Mouse (Mus musculus) hindbrain, embryonic 14.5 days (tissue): ENCODE data around the gene Kif1b. TPM values are rescaled to one million over a fixed set of nuclear protein-coding genes. Genes with fewer than 3 reads are reported as not detected.
A peak's percentile ranks its signal among the peaks of the same experiment; 100 is the strongest.

Experiments used
- ATAC-seq: fragments of 200-750 bp; cut with Nextera tagmentation; 2 replicates; pipeline ENCODE4 v1.8.0; 2017; ENCODE audit warnings: moderate number of reproducible peaks, mild to moderate bottlenecking, moderate TSS enrichment, moderate library complexity; ENCODE audit not compliant: low FRiP score
- DNase-seq: peaks from one replicate; pipeline ENCODE4 v3.0.0-alpha.2; 2015; ENCODE audit warnings: low spot score
- H3K27ac ChIP-seq: fragments of 300-500 bp; sonication (generic); 2 replicates; pipeline ENCODE4 v1.5.1; 2014; ENCODE audit warnings: mild to moderate bottlenecking, moderate library complexity
- H3K27me3 ChIP-seq: fragments of 300-500 bp; sonication (generic); 2 replicates; pipeline ENCODE4 v1.6.1; 2014; ENCODE audit warnings: mild to moderate bottlenecking, low read length, mixed read lengths; ENCODE audit not compliant: control insufficient read depth, insufficient read depth
- H3K36me3 ChIP-seq: fragments of 300-500 bp; sonication (generic); replicated peaks from 2 replicates; pipeline ENCODE4 v1.6.1; 2014; ENCODE audit not compliant: control insufficient read depth, insufficient read depth
- H3K4me1 ChIP-seq: fragments of 300-500 bp; sonication (generic); replicated peaks from 2 replicates; pipeline ENCODE4 v1.6.1; 2014; ENCODE audit warnings: antibody characterized with exemption, low read length, mixed read lengths; ENCODE audit not compliant: control insufficient read depth, insufficient read depth
- H3K4me2 ChIP-seq: fragments of 300-500 bp; sonication (generic); replicated peaks from 2 replicates; pipeline ENCODE4 v1.6.1; 2014; ENCODE audit warnings: mild to moderate bottlenecking, moderate library complexity
- H3K4me3 ChIP-seq: fragments of 300-500 bp; sonication (generic); replicated peaks from 2 replicates; pipeline ENCODE4 v1.5.1; 2014; ENCODE audit warnings: mild to moderate bottlenecking, low read length
- H3K9ac ChIP-seq: fragments of 300-500 bp; sonication (generic); 2 replicates; pipeline ENCODE4 v1.6.1; 2014
- H3K9me3 ChIP-seq: fragments of 300-500 bp; sonication (generic); 2 replicates; pipeline ENCODE4 v1.6.1; 2016; ENCODE audit warnings: low read length; ENCODE audit not compliant: control insufficient read depth
- WGBS: fragments of 180-500 bp; shearing (Covaris S2); extraction: QIAGEN DNeasy Blood & Tissue Kit; methylation state at CpG from one replicate; pipeline ENCODE4 v1.1.7; 2014; 5-methylcytosine and 5-hydroxymethylcytosine counted together
- polyA plus RNA-seq: library from polyadenylated mRNA; unstranded; fragments of >200 nt; fragmentation: Nextera tagmentation; extraction: Ambion mirVana; gene quantifications from 2 replicates; pipeline ENCODE4 v1.2.1, GENCODE M21; 2014

The Kif1b gene
- polyA plus RNA-seq, 1 experiment from 2014 or later = 188 TPM

DNA sequence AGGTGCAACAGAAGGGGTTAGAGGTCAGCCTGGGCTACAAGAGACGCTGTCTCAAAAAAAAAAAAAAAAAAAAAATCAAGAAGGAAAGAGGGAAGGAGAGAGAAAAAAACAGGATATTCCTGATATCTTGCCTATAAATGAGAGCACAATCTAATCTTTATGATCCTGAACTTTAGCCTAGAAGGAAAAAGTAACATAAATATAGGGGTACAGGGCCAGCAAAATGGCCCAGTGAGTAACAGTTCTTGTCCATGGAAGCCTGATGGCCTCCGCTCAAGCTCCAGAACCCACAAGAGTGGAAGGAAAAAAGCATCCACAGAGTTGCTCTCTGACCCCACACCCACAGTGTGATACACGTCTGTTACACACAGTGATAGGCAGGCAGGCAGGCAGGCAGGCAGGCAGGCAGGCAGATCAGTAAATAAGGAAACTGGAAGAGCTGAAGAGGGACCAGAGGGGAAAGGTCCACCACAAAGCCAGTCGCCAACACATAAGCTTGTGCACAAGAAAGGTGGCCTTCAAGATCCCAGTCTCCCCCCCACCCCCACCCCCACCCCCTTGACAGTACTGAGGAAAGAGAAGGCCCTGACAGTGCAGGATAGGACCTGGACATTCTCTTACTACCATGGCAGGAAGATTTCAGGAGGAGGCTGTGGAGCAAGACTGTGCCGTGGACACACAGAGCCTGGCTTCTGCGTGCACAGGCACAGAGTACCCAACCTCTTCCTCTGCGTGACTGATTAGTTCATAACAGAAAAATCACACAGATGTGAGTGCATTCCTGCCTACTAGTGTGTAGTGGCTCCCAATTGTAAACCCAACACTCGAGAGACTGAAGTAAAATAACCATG lies 21.0 kb downstream of the Kif1b start:
- WGBS = 75% methylated on average over 8 of the region's 8 CpGs
- no peak overlapping the region for H3K27ac ChIP-seq
- ATAC-seq = no peak

DNA sequence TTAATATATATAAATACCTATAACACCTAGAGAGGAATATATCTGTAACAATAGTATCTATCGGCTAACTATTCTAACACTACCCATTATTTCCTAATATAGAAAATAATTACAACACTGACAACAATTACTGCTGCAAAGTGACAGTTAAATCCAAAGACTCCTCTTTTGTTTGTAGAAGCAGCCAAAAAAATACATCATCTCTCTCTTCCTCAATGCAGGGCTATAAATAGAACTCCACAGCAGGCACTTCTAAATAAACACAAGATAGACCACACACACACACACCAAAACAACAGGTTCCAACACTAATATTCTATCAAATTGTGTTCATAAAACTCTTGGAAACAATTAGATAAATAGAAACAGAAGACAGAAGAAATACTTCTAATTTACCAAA lies 21.8 kb downstream of the Kif1b start:
- Histone ChIP-seq H3K27me3 (no peaks in the 10 kb centered on the region), H3K9me3 (no peaks in the 10 kb centered on the region), H3K4me1 (peaks cover 7% of the 10 kb centered on the region; the same call in 1 of the 2 replicates), H3K4me3 (no peak overlapping the region), H3K4me2 (no peak overlapping the region), H3K27ac (no peak overlapping the region), H3K9ac (no peak overlapping the region), H3K36me3 (peaks cover 27% of the 10 kb centered on the region)
- 94% methylated on average over 1 of the region's 1 CpGs for WGBS
- no peak for ATAC-seq
- DNase-seq = no peak

More for the DNA sequence above, 21.0 kb downstream of the Kif1b start:
- H3K4me3 ChIP-seq = no peak overlapping the region
- no peak overlapping the region for H3K4me2 ChIP-seq
- DNase-seq = no peak
- no peaks in the 10 kb centered on the region for H3K9me3 ChIP-seq
- H3K9ac ChIP-seq = no peak overlapping the region
- H3K27me3 ChIP-seq = no peaks in the 10 kb centered on the region
- peaks cover 7% of the 10 kb centered on the region; the same call in 1 of the 2 replicates for H3K4me1 ChIP-seq
- H3K36me3 ChIP-seq = peaks cover 35% of the 10 kb centered on the region

DNA sequence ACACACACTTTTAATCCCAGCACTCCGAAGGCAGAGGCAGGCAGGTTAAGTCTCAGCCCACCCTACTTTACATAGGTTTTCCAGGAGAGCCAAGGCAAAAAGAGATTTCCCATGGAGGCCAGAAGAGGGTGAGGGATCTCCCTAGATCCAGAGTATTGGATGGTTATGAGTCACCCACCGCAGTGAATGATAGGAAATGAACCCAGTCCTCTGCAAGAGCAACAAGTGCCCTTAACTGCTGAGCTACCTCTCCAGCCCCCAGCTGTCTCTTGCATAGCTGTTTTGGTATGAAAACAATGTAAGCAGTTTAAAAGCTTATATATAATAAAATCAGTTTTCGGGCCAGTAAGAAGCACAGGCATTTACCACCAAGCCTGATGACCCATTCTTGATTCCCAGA lies 24.5 kb downstream of the Kif1b start:
- 86% methylated on average over 3 of the region's 3 CpGs for WGBS
- H3K9me3 ChIP-seq = no peaks in the 10 kb centered on the region
- no peak overlapping the region for H3K9ac ChIP-seq
- H3K4me2 ChIP-seq = no peak overlapping the region
- no peak overlapping the region for H3K27ac ChIP-seq
- DNase-seq (no peak), ATAC-seq (no peak)
- H3K4me3 ChIP-seq = no peak overlapping the region
- H3K36me3 ChIP-seq = peaks cover 5% of the 10 kb centered on the region; the same call in 1 of the 2 replicates
- H3K27me3 ChIP-seq = no peaks in the 10 kb centered on the region
- H3K4me1 ChIP-seq = peaks cover 20% of the 10 kb centered on the region

DNA sequence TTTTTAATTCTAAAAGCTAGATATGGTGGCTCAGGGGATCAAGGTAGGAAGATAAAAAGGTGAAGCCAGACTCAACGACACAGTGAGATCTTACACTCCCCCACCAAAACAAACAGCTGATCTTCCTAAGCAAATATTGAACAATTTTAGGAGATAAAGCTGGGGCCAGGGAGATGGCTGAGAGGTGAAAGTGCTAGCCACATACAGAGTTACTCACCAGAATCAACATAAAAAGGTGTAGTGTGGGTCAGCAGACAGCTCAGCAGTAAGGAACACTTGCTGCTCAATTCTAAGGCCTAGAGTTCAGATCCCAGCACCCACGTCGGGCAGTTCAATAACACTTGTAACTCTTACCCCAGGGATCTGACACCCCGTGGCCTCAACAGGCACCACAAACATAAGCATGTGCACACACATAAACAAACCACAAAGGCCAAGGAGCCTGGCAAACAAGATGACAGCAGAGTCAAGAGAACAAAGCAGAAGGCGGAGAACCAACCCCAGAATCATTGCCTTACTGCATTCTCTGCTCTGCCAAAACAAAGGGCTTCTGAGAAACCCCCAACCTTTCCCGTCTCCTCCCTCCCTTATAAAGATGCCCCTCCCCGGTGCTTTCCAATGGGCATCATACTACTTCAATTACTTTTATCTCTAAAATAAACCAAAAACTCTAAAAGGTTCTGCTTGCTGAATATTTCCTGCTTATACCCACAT lies 25.3 kb downstream of the Kif1b start:
- Histone ChIP-seq H3K4me3 (no peak overlapping the region), H3K27me3 (no peaks in the 10 kb centered on the region), H3K4me1 (peaks cover 28% of the 10 kb centered on the region), H3K9ac (no peak overlapping the region), H3K36me3 (0 out of 2 replicates have a peak, but pooled peaks cover 4% of the 10 kb centered on the region), H3K9me3 (no peaks in the 10 kb centered on the region), H3K4me2 (no peak overlapping the region), H3K27ac (no peak overlapping the region)
- ATAC-seq (no peak), DNase-seq (no peak)
- whole genome bisulfite sequencing = 50% methylated on average over 7 of the region's 7 CpGs

DNA sequence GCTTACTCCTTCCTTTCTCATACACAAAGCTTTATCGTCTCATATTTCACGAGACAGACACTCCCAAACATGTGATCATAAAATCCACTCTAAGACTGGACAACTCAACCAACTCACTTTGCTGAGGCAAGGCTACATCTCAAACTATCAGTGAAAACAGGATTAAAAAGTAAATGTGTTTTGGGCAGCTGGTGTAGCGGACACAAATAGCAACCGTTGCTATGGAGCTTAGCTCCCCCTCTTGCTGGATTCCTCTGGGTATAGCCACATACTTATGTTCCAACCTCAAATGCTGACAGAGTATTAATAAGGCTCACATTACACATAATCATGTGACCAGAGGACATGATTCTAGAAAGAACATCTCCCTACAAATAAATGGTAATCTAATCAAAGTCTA lies 29.9 kb downstream of the Kif1b start:
- ATAC-seq (peak; percentile 78), DNase-seq (peak; percentile 69)
- Histone ChIP-seq H3K4me1 (peaks cover 24% of the 10 kb centered on the region), H3K9me3 (no peaks in the 10 kb centered on the region), H3K9ac (no peak overlapping the region), H3K4me2 (peak overlapping the region; percentile 34), H3K27ac (no peak overlapping the region; the same call in 1 of the 2 replicates), H3K36me3 (peaks cover 39% of the 10 kb centered on the region), H3K4me3 (0 out of 2 replicates have a peak overlapping the region, but pooled peaks have one; percentile 9), H3K27me3 (no peaks in the 10 kb centered on the region)
- WGBS = 33% methylated on average over 4 of the region's 4 CpGs

DNA sequence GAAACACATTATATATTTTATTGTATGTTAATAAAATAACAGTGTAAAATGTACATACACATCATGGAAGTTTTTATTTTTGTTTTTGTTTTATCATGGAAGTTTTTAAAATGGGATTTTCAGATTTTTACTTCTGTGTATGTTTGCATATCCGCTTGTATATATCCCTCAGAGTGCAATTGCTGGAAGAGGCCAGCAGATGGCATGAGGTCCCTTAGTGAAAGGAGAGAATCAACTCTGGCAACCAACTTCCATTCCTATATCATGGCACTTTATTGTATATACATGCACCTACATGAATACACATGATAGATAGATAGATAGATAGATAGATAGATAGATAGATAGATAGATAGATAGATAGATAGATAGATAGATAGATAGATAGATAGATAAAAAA lies 34.4 kb downstream of the Kif1b start:
- H3K4me3 ChIP-seq = no peak overlapping the region
- peak; percentile 47 for DNase-seq

DNA sequence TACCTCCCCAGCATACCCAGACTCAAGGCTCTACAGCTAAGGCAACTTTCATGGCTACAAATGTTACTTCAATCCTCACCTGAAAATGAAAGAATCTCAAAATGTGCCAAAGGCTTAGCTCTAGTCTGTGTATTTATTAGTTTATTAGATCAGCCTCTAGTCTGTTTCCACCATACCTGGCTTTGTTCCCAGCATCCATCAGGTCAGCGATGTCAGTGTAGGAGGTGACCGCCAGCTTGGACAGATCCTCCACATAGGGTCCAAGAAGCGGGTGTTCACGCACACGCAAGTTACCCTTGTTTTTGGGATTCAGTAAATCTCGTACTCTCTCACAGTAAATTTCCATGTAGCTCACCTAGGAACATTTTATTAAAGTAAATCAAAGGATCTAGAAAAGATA lies 37.0 kb downstream of the Kif1b start:
- H3K4me3 ChIP-seq = no peak overlapping the region
- no peaks in the 10 kb centered on the region for H3K9me3 ChIP-seq
- 99% methylated on average over 6 of the region's 6 CpGs for WGBS
- no peaks in the 10 kb centered on the region for H3K27me3 ChIP-seq
- no peaks in the 10 kb centered on the region for H3K4me1 ChIP-seq
- no peak overlapping the region for H3K27ac ChIP-seq
- DNase-seq = no peak
- no peak overlapping the region for H3K9ac ChIP-seq
- ATAC-seq = no peak
- H3K4me2 ChIP-seq = no peak overlapping the region
- H3K36me3 ChIP-seq = peaks cover 92% of the 10 kb centered on the region

More for the DNA sequence above, 34.4 kb downstream of the Kif1b start:
- ATAC-seq = no peak
- Histone ChIP-seq H3K27ac (no peak overlapping the region), H3K27me3 (no peaks in the 10 kb centered on the region), H3K9ac (no peak overlapping the region), H3K4me1 (peaks cover 12% of the 10 kb centered on the region), H3K9me3 (no peaks in the 10 kb centered on the region), H3K4me2 (no peak overlapping the region), H3K36me3 (peaks cover 78% of the 10 kb centered on the region)
- WGBS = 92% methylated on average over 1 of the region's 1 CpGs

DNA sequence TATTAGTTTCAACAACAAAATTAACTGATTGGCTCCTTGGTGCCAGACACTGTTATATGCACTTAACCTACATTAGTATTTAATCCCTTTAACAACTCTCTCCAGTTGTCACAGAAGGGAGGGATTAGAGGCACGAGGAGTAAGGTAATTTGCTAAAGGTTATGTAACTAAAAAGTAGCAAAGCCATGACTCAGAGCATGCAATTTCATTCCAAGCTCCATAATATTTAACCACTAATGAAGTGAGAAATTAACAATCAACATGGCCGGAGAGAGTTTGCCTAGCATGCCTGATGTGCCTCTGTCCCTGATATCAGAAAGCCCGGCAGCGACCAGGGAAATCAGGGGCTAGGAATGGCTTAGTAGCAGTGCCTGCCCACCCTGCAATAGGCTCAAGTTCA lies 38.5 kb downstream of the Kif1b start:
- DNase-seq (no peak), ATAC-seq (no peak)
- Histone ChIP-seq H3K4me1 (no peaks in the 10 kb centered on the region), H3K27me3 (no peaks in the 10 kb centered on the region), H3K4me2 (no peak overlapping the region), H3K9ac (no peak overlapping the region), H3K4me3 (no peak overlapping the region), H3K27ac (no peak overlapping the region), H3K9me3 (no peaks in the 10 kb centered on the region), H3K36me3 (peaks cover 91% of the 10 kb centered on the region)
- 77% methylated on average over 4 of the region's 4 CpGs for WGBS

DNA sequence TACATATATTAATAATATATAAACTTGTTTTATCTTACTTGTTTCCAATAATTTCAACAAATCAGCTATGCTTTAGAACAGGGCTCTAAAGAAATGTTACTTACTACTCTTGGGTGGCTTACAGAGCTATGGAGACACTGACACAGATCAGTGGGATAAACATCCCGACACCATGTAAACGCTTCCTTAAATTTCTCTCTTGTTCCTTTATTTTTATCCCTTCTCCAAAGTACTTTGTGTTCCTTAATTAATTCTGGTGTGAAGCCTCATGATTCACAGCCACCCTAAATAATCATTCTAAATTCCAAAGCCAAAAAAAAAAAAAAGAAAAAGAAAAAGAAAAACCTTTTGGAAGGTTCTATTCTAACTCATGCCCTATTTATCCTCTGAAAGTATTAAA lies 42.6 kb downstream of the Kif1b start:
- Histone ChIP-seq H3K9me3 (no peaks in the 10 kb centered on the region), H3K9ac (no peak overlapping the region), H3K27me3 (no peaks in the 10 kb centered on the region), H3K4me1 (no peaks in the 10 kb centered on the region), H3K4me3 (no peak overlapping the region), H3K27ac (no peak overlapping the region), H3K36me3 (peaks cover 90% of the 10 kb centered on the region), H3K4me2 (no peak overlapping the region)
- ATAC-seq = no peak
- 95% methylated on average over 2 of the region's 2 CpGs for WGBS
- DNase-seq = no peak
